In the genomic region with DNA sequence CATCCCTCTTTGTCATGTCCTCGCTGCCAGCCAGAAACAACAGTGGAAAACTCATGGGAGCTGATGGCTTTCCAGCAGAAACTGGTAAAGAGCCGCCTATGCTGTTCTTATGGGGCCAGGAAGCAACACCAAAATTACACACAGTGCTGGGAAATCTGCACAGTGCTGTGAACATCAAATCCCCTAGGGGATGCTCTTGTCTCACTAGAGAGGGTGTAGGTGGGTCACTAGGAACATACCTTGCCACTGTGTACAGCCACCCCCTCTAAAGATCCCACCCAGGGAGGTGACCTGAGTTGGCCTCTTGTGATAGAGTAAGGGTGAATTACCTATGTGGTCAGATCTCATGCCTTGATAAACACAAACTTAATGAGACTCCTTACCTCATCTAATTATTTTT, we compare ENCODE assay signal across 12 mouse cellular contexts.
DNase-seq lines count a peak whose midpoint lies in the region; ATAC-seq and TF ChIP-seq lines count a peak whose summit lies in the region.
"Had no signal": no experiment of that assay in that cellular context is flagged by ENCODE, and none has a peak within 500 bp of the region (broad histone marks: within the 10 kb centered on the region; RNA-seq: fewer than 3 reads in every experiment).

No protein-coding gene starts in this region.

- no peak for ATAC-seq in intestine, postnatal 0 days
- no peak for ATAC-seq in intestine, embryonic 15.5 days
- ATAC-seq: forebrain, embryonic 15.5 days; intestine, embryonic 16.5 days had no signal

- H3K4me1 ChIP-seq in intestine, postnatal 0 days (replicated peaks; ENCODE audit: control insufficient read depth, insufficient read depth, low read length): no peaks in the 10 kb centered on the region
- H3K4me1 ChIP-seq in intestine, embryonic 15.5 days (replicated peaks): no peaks in the 10 kb centered on the region
- H3K4me1 ChIP-seq: forebrain, embryonic 15.5 days; limb, embryonic 10.5 days had no signal

- no peaks in the 10 kb centered on the region for H3K27me3 ChIP-seq in intestine, postnatal 0 days (replicated peaks; ENCODE audit: control insufficient read depth, insufficient read depth, low read length)
- no peaks in the 10 kb centered on the region for H3K27me3 ChIP-seq in intestine, embryonic 15.5 days (replicated peaks)
- H3K27me3 ChIP-seq: forebrain, embryonic 15.5 days had no signal

- 64% methylated on average over 2 of the region's 2 CpGs for WGBS in intestine, postnatal 0 days
- 53% methylated on average over 2 of the region's 2 CpGs for WGBS in intestine, embryonic 15.5 days

- peak; percentile 66 for TF ChIP-seq CTCF in intestine, postnatal 0 days (IDR thresholded peaks at IDR 0.05; ENCODE audit: low read depth)

- no peak overlapping the region for H3K9ac ChIP-seq in intestine, postnatal 0 days (ENCODE audit: low read depth, low read length)
- no peak overlapping the region for H3K9ac ChIP-seq in intestine, embryonic 15.5 days
- H3K9ac ChIP-seq: forebrain, embryonic 15.5 days had no signal

- H3K4me3 ChIP-seq in intestine, postnatal 0 days (ENCODE audit: low read depth, low read length): no peak overlapping the region
- no peak overlapping the region for H3K4me3 ChIP-seq in intestine, embryonic 15.5 days (replicated peaks)
- H3K4me3 ChIP-seq: forebrain, embryonic 15.5 days; limb, embryonic 10.5 days had no signal

- DNase-seq in adrenal gland, postnatal 10 days: peak; percentile 5
- DNase-seq in adrenal gland, postnatal 25 days: no peak
- DNase-seq in ovary, postnatal 36 days (ENCODE audit: low spot score): peak; percentile 4
- DNase-seq in ovary, postnatal 14 days (ENCODE audit: low spot score): no peak
- DNase-seq in thymus, postnatal 0 days (ENCODE audit: low spot score): no peak
- no peak for DNase-seq in left cerebral cortex, adult 9 months (ENCODE audit: low spot score in 2 of 2)
- DNase-seq: cerebellum, adult 2 months had no signal

- H3K36me3 ChIP-seq in intestine, postnatal 0 days (ENCODE audit: control insufficient read depth, insufficient read depth): no peaks in the 10 kb centered on the region
- no peaks in the 10 kb centered on the region for H3K36me3 ChIP-seq in intestine, embryonic 15.5 days
- H3K36me3 ChIP-seq: forebrain, embryonic 15.5 days; limb, embryonic 10.5 days had no signal

- H3K9me3 ChIP-seq in intestine, postnatal 0 days (ENCODE audit: control insufficient read depth): no peaks in the 10 kb centered on the region
- H3K9me3 ChIP-seq in intestine, embryonic 15.5 days: no peaks in the 10 kb centered on the region
- H3K9me3 ChIP-seq: forebrain, embryonic 15.5 days; limb, embryonic 10.5 days had no signal

- no peak overlapping the region for H3K27ac ChIP-seq in intestine, postnatal 0 days (ENCODE audit: low read depth, low read length)
- H3K27ac ChIP-seq in intestine, embryonic 15.5 days: no peak overlapping the region
- H3K27ac ChIP-seq: forebrain, embryonic 15.5 days; limb, embryonic 10.5 days had no signal

- H3K4me2 ChIP-seq in intestine, postnatal 0 days (replicated peaks; ENCODE audit: low read depth): no peak overlapping the region
- H3K4me2 ChIP-seq in intestine, embryonic 15.5 days (replicated peaks): no peak overlapping the region
- H3K4me2 ChIP-seq: forebrain, embryonic 15.5 days had no signal

Comparison
In these comparisons a context has a peak if more than half of its experiments do, and no peak if none do; other contexts are left out.
1. DNase-seq: peak in adrenal gland, postnatal 10 days (single experiment) and ovary, postnatal 36 days (single experiment); none in adrenal gland, postnatal 25 days (single experiment), ovary, postnatal 14 days (single experiment), thymus, postnatal 0 days (single experiment) and left cerebral cortex, adult 9 months (0 of 2).